Mouse (Mus musculus): ENCODE data around the gene Drd4.

DNA sequence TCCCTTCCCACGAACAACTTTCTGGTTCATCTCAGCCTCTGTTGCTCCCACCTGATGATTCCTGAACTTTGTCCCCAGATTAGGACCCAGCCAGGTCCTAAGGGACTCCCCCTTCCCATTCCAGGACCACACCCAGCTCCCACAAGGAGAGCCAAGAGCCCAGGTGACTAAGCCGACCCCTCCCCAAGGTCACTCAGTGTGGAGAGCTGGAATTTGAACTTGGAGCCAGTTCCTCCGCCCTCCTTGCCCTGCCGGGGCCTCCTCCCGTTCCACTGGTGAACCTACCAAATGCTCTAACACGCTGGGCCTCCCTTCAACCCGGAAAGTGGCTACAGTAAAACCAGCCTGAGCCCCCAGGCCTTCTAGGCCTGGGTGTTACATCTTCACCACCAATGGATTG is 48.2 kb downstream of the Drd4 start:
- TF ChIP-seq CTCF (IDR thresholded peaks at IDR 0.05; ENCODE audit: low read depth) (no peak), EP300 (IDR thresholded peaks at IDR 0.05; ENCODE audit: low read depth) (no peak)
